In the genomic region with DNA sequence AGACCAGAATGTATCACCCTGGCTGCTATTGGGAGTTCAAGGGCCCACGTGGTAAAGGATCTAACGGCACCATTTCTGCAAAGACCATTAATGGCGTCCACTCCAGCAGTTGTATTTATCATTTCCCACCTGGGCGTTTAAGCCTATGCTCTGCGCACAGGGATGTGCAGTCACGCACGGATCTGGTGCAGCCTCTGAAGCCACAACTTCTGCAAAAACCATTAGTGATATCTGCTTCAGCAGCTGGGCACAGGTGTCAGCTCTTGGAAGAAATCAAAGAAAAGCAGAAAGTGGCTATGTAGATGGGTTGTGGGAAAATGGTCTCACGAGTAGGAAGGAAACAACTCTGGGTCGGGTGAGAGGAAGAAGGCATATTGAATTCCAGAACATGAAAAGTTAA, we compare ENCODE assay signal across 31 mouse cellular contexts. TPM values are rescaled to one million over a fixed set of nuclear protein-coding genes. Genes with fewer than 3 reads are reported as not detected.
A peak's percentile ranks its signal among the peaks of the same experiment; 100 is the strongest.
DNase-seq lines count a peak whose midpoint lies in the region; ATAC-seq and TF ChIP-seq lines count a peak whose summit lies in the region.
"Had no signal": no experiment of that assay in that cellular context is flagged by ENCODE, and none has a peak within 500 bp of the region (broad histone marks: within the 10 kb centered on the region; RNA-seq: fewer than 3 reads in every experiment).

No protein-coding gene starts in this region.

- ATAC-seq in forebrain, embryonic 11.5 days (replicated peaks; ENCODE audit: low FRiP score) = no peak
- ATAC-seq in forebrain, embryonic 16.5 days = no peak
- peak; percentile 39; the same call in 1 of the 2 replicates for ATAC-seq in common myeloid progenitor, adult 5-6 weeks (replicated peaks; ENCODE audit: low read depth, poor library complexity, severe bottlenecking)
- ATAC-seq: activated CD4-positive, CD25-positive, alpha-beta regulatory T cell, adult 4 months; forebrain, embryonic 15.5 days; hindbrain, embryonic 16.5 days; inflammation-experienced regulatory T-cells, adult 6 months; Patski had no signal

- H3K9ac ChIP-seq in forebrain, embryonic 11.5 days (ENCODE audit: low read length) = no peak overlapping the region
- no peak overlapping the region for H3K9ac ChIP-seq in forebrain, embryonic 16.5 days (replicated peaks; ENCODE audit: low read depth, low read length)
- no peak overlapping the region for H3K9ac ChIP-seq in CH12.LX (ENCODE audit: insufficient read depth, low read depth)
- H3K9ac ChIP-seq: embryonic facial prominence, embryonic 15.5 days; forebrain, embryonic 15.5 days; hindbrain, embryonic 12.5 days had no signal

- no peak for TF ChIP-seq RAD21 in CH12.LX (IDR thresholded peaks at IDR 0.05; ENCODE audit: low read depth, low read length)

- no peaks in the 10 kb centered on the region for H3K27me3 ChIP-seq in forebrain, embryonic 11.5 days (ENCODE audit: control insufficient read depth, insufficient read depth, low read length)
- H3K27me3 ChIP-seq in forebrain, embryonic 16.5 days (replicated peaks; ENCODE audit: control insufficient read depth, insufficient read depth, low read length) = no peaks in the 10 kb centered on the region
- H3K27me3 ChIP-seq in CH12.LX (replicated peaks) = no peaks in the 10 kb centered on the region
- H3K27me3 ChIP-seq: embryonic facial prominence, embryonic 15.5 days; forebrain, embryonic 15.5 days; hindbrain, embryonic 12.5 days had no signal

- TF ChIP-seq CTCF in CH12.LX (conservative IDR thresholded peaks at IDR 0.05 in 1 of 2, IDR thresholded peaks at IDR 0.05 in 1 of 2; ENCODE audit: low read depth in 2 of 2, low read length in 2 of 2) = no peak

- no peaks in the 10 kb centered on the region for H3K4me1 ChIP-seq in forebrain, embryonic 11.5 days (replicated peaks; ENCODE audit: control insufficient read depth, insufficient read depth, low read length)
- H3K4me1 ChIP-seq in forebrain, embryonic 16.5 days (replicated peaks; ENCODE audit: control insufficient read depth, insufficient read depth, low read length) = no peaks in the 10 kb centered on the region
- H3K4me1 ChIP-seq in CH12.LX (ENCODE audit: control insufficient read depth in 1 of 2, insufficient read depth in 2 of 2) = peaks cover 0 to 15% of the 10 kb centered on the region in 2 experiments; a peak in 2 of 4 replicates
- H3K4me1 ChIP-seq: embryonic facial prominence, embryonic 15.5 days; forebrain, embryonic 10.5 days; heart, embryonic 10.5 days had no signal

- H3K27ac ChIP-seq in forebrain, embryonic 11.5 days (ENCODE audit: low read depth, low read length) = no peak overlapping the region
- H3K27ac ChIP-seq in forebrain, embryonic 16.5 days (ENCODE audit: low read length) = no peak overlapping the region
- H3K27ac ChIP-seq in CH12.LX (ENCODE audit: insufficient read depth, low read depth) = no peak overlapping the region
- H3K27ac ChIP-seq: embryonic facial prominence, embryonic 15.5 days; forebrain, embryonic 10.5 days; forebrain, embryonic 15.5 days; heart, embryonic 10.5 days; hindbrain, embryonic 12.5 days had no signal

- no peak for TF ChIP-seq POLR2A in CH12.LX (IDR thresholded peaks at IDR 0.05; ENCODE audit: low read depth, low read length)

- WGBS in forebrain, embryonic 11.5 days = 86% methylated on average over 9 of the region's 9 CpGs
- 92% methylated on average over 9 of the region's 9 CpGs for WGBS in forebrain, embryonic 16.5 days

- H3K4me2 ChIP-seq in forebrain, embryonic 11.5 days (ENCODE audit: low read depth, low read length, severe bottlenecking) = no peak overlapping the region
- no peak overlapping the region for H3K4me2 ChIP-seq in forebrain, embryonic 16.5 days (ENCODE audit: low read length)
- no peak overlapping the region for H3K4me2 ChIP-seq in CH12.LX (ENCODE audit: insufficient read depth, low read depth, poor library complexity, severe bottlenecking)
- H3K4me2 ChIP-seq: embryonic facial prominence, embryonic 15.5 days; forebrain, embryonic 15.5 days; hindbrain, embryonic 12.5 days had no signal

- H3K4me3 ChIP-seq in forebrain, embryonic 11.5 days (ENCODE audit: low read depth, low read length) = no peak overlapping the region
- H3K4me3 ChIP-seq in forebrain, embryonic 16.5 days (replicated peaks; ENCODE audit: low read length) = no peak overlapping the region
- no peak overlapping the region for H3K4me3 ChIP-seq in CH12.LX (replicated peaks in 1 of 3; ENCODE audit: low read depth in 2 of 3, low read length in 2 of 3, poor library complexity in 1 of 3)
- H3K4me3 ChIP-seq: embryonic facial prominence, embryonic 15.5 days; erythroblast, embryonic 14.5 days; forebrain, embryonic 10.5 days; forebrain, embryonic 15.5 days; heart, embryonic 10.5 days; hindbrain, embryonic 12.5 days had no signal

- no peaks in the 10 kb centered on the region for H3K79me2 ChIP-seq in CH12.LX (replicated peaks; ENCODE audit: control insufficient read depth, extremely low read depth, insufficient read depth, poor library complexity, severe bottlenecking)

- peak; percentile 15 for DNase-seq in forebrain, embryonic 11.5 days (ENCODE audit: low spot score)
- peak; percentile 25 for DNase-seq in CH12.LX (ENCODE audit: extremely low read depth)
- DNase-seq in neural tube, embryonic 10.5 days (ENCODE audit: extremely low spot score, low spot score) = no peak
- no peak for DNase-seq in cerebellum, adult 11-12 months
- DNase-seq in retina, postnatal 1 day = no peak
- DNase-seq: adrenal gland, postnatal 25 days; cerebellum, adult 2 months; cerebellum, postnatal 10 days; embryo, embryonic 11 days; gastrocnemius, postnatal 10 days; heart, adult 18-20 months; heart, postnatal 10 days; heart, postnatal 4 days had no signal

- no peaks in the 10 kb centered on the region for H3K9me3 ChIP-seq in forebrain, embryonic 11.5 days (ENCODE audit: control insufficient read depth, low read length)
- H3K9me3 ChIP-seq in forebrain, embryonic 16.5 days (ENCODE audit: control insufficient read depth, low read length) = no peaks in the 10 kb centered on the region
- H3K9me3 ChIP-seq in CH12.LX (replicated peaks; ENCODE audit: low read length) = peaks cover 11% of the 10 kb centered on the region
- H3K9me3 ChIP-seq: embryonic facial prominence, embryonic 15.5 days; forebrain, embryonic 10.5 days; forebrain, embryonic 15.5 days; heart, embryonic 10.5 days; hindbrain, embryonic 12.5 days had no signal

- TF ChIP-seq EP300 in CH12.LX (IDR thresholded peaks at IDR 0.05; ENCODE audit: low read length) = no peak

- in situ Hi-C loops in CH12.LX (cut with MboI; ENCODE audit: low pct_ligation_motif_present, low pct_unique_long_range_greater_than_20kb, low sequenced_read_pairs) = no loop called here

- no peaks in the 10 kb centered on the region for H3K36me3 ChIP-seq in forebrain, embryonic 11.5 days (ENCODE audit: control insufficient read depth, insufficient read depth, low read length)
- no peaks in the 10 kb centered on the region for H3K36me3 ChIP-seq in forebrain, embryonic 16.5 days (ENCODE audit: control insufficient read depth, insufficient read depth)
- no peaks in the 10 kb centered on the region for H3K36me3 ChIP-seq in CH12.LX (replicated peaks in 1 of 2; ENCODE audit: control insufficient read depth in 1 of 2, insufficient read depth in 1 of 2, low read length in 1 of 2)
- H3K36me3 ChIP-seq: embryonic facial prominence, embryonic 15.5 days; forebrain, embryonic 10.5 days; forebrain, embryonic 15.5 days; heart, embryonic 10.5 days; hindbrain, embryonic 12.5 days had no signal

- dilution Hi-C loops in CH12.LX (cut with MboI; ENCODE audit: extremely low pct_ligation_motif_present, extremely low pct_unique_long_range_greater_than_20kb, low sequenced_read_pairs) = no loop called here

TF ChIP-seq in CH12.LX, 34 proteins besides CTCF, POLR2A, EP300 and RAD21:
- 0 out of 2 replicates have a peak, but pooled peaks have one; percentile 25 for TF ChIP-seq BHLHE40 (IDR thresholded peaks at IDR 0.05; ENCODE audit: low read depth, low read length)
- no peak for TF ChIP-seq E2F4 (IDR thresholded peaks at IDR 0.05; ENCODE audit: insufficient replicate concordance, low read depth, low read length)
- no peak for TF ChIP-seq ZC3H11A (IDR thresholded peaks at IDR 0.05; ENCODE audit: low read depth, low read length)
- no peak for TF ChIP-seq HCFC1 (IDR thresholded peaks at IDR 0.05; ENCODE audit: low read depth, low read length)

RNA-seq across cellular contexts. Expression of gene Mier3, which starts 34.6 kb away (rescaled TPM):
- polyA plus RNA-seq in forebrain, embryonic 11.5 days (2014; fragmentation: Nextera tagmentation; extraction: Ambion mirVana) = 22.8 and 25.3 TPM in 2 replicates
- 21.1 and 24.4 TPM in 2 replicates for polyA plus RNA-seq in forebrain, embryonic 16.5 days (2015; fragmentation: Nextera tagmentation; extraction: Ambion mirVana)
- 3.3 and 3.4 TPM in 2 replicates for total RNA-seq in CH12.LX (2012; rRNA removed)
- 7.3 TPM in 2 replicates for total RNA-seq in CH12.LX (2014; rRNA removed)
- polyA plus RNA-seq in CH12.LX (2012; ENCODE audit: insufficient read length, low read depth) = 7.0 and 7.3 TPM in 2 replicates
- total RNA-seq in common myeloid progenitor, adult 5-6 weeks (2017) = 68.1 and 77.3 TPM in 2 replicates

RNA-seq across cellular contexts. Expression of gene Gm10198, which starts 53.6 kb away (rescaled TPM):
- polyA plus RNA-seq in forebrain, embryonic 11.5 days (2014; fragmentation: Nextera tagmentation; extraction: Ambion mirVana) = not detected in 2 replicates
- polyA plus RNA-seq in forebrain, embryonic 16.5 days (2015; fragmentation: Nextera tagmentation; extraction: Ambion mirVana) = not detected in 2 replicates
- total RNA-seq in CH12.LX (2012; rRNA removed) = not detected in 2 replicates
- total RNA-seq in CH12.LX (2014; rRNA removed) = not detected in 2 replicates
- not detected in 2 replicates for polyA plus RNA-seq in CH12.LX (2012; ENCODE audit: insufficient read length, low read depth)
- total RNA-seq in common myeloid progenitor, adult 5-6 weeks (2017) = not detected in 2 replicates
- total RNA-seq: adrenal gland, adult 18-20 months; adrenal gland, postnatal 25 days; ES-E14; gastrocnemius, postnatal 10 days; gastrocnemius, postnatal 4 days; heart, adult 18-20 months; heart, postnatal 10 days; heart, postnatal 4 days had no signal
- polyA plus RNA-seq: activated CD4-positive, CD25-positive, alpha-beta regulatory T cell, adult 4 months; cerebellum, adult 2 months; embryonic facial prominence, embryonic 11.5 days; embryonic facial prominence, embryonic 15.5 days; erythroblast, embryonic 14.5 days; forebrain, embryonic 10.5 days; forebrain, embryonic 15.5 days; frontal cortex, adult 2 months; heart, embryonic 10.5 days; heart, embryonic 14.5 days; hindbrain, embryonic 12.5 days; hindbrain, embryonic 16.5 days; inflammation-experienced regulatory T-cells, adult 6 months; Patski had no signal

Comparison
In these comparisons a context has a peak if more than half of its experiments do, and no peak if none do; other contexts are left out.
1. DNase-seq: peak in forebrain, embryonic 11.5 days (single experiment) and CH12.LX (single experiment); none in neural tube, embryonic 10.5 days (single experiment), cerebellum, adult 11-12 months (single experiment) and retina, postnatal 1 day (single experiment).